Mouse (Mus musculus) retina, adult 2 months (tissue): ENCODE data around the gene Ggn.
"Not testable (repeated sequence)": the region's sequence is repeated elsewhere in the genome, so short reads cannot be mapped to it uniquely, and the experiment has no call there.

Experiments used
- DNase-seq: peaks from one replicate; pipeline ENCODE4 v3.0.0-alpha.2; 2012; ENCODE audit warnings: low read depth, low spot score

The Ggn gene

DNA sequence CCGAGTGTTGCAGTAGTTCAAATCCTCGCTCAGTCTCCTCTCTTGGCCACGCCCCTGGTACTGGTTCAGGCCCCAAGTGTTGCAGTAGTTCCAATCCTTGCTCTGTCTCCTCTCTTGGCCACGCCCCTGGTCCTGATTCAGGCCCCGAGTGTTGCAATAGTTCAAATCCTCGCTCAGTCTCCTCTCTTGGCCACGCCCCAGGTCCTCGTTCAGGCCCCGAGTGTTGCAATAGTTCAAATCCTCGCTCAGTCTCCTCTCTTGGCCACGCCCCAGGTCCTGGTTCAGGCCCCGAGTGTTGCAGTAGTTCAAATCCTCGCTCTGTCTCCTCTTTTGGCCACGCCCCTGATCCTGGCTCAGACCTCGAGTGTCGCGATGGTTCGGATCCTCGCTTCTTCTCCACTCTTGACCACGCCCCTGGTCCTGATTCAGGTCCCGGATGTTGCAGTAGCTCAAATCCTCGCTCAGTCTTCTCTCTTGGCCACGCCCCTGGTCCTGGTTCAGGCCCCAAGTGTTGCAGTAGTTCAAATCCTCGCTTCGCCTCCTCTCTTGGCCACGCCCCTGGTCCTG is 42.3 kb downstream of the Ggn start:
- no peak for DNase-seq

DNA sequence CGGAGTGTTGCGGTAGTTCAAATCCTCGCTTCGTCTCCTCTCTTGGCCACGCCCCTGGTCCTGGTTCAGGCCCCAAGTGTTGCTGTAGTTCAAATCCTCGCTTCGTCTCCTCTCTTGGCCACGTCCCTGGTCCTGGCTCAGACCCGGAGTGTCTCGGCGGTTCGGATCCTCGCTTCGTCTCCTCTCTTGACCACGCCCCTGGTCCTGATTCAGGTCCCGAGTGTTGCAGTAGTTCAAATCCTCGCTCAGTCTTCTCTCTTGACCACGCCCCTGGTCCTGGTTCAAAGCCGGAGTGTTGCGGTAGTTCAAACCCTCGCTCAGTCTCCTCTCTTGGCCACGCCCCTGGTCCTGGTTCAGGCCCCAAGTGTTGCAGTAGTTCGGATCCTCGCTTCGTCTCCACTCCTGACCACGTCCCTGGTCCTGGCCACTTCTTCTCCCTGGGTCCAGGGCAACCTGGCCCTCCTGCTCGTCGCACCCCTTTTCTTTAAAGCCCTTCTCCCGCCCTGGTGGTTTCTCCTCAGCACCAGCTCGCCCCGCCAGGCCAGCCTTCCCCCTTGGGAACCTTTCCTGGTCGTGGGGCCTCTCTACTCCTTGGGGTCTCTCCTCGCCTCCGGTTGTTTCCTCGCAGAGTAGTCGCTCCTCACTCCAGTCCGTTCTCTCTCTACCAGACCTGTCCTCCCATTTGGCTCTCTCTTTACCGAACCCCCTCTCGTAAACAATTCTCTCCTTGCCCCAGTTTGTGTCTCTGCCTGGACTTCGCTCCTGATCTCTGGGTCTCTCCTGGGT is 43.0 kb downstream of the Ggn start:
- DNase-seq = not testable (repeated sequence)

DNA sequence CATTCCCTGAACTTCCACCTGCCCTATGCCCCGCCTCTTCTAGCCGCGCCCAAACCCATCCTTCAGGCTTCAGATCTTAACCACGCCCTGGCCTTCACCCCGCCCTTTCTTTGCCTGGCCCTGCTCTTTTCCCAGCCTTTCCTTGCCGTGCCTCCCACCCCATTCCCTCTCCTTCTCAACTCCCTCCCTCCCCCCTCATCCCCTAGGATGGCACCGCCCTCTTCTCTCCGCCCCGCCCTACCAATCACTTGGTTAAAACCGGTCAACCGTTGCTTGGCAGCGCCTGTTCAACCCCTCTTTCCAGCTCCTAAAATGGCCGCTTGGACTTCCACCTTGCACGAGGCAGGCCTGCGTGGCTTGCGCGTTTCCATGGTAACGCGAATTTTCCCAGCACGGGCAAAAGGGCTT is 43.7 kb downstream of the Ggn start, which contains the start of gene Catsperg1:
Gene Catsperg1, minus strand, starts transcription at position 361 of the 408 bp plus-strand sequence.
- no peak for DNase-seq

DNA sequence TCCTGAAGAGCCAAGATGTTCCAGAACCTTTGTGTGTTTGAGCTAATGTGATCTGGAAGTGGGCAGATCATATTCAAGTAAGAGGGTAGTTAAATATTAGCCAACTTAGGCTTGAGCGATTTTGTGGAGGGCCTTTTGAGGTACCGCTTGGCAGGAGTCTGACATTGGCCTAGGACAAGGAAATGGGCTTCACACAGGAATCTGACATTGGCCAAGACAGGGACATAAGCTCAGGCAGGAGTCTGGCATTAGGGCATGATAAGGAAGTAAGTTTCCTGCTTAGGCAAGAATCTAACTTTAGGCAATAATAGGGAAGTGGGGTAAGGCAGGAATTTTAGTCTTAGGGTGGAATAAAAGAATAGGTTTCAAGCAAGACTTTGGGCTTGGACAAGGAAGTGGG is 44.2 kb downstream of the Ggn start:
- DNase-seq = no peak

DNA sequence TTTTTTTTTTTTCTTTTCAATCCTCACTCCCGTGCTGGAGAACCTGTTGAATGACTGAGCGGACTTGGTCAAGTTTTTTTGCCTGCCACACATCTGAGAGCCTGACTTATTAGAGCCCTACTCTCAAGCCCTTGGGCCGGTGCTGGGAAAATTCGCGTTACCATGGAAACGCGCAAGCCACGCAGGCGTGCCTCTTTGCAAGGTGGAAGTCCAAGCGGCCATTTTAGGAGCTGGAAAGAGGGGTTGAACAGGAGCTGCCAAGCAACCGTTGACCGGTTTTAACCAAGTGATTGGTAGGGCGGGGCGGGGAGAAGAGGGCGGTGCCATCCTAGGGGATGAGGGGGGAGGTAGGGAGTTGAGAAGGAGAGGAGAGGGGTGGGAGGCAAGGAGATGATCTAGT is 44.8 kb downstream of the Ggn start:
- DNase-seq = no peak
